Mouse (Mus musculus) gastrocnemius, postnatal 14 days (tissue): Measurements from ENCODE around the gene Atxn1. TPM values are rescaled to one million over a fixed set of nuclear protein-coding genes. Genes with fewer than 3 reads are reported as not detected.

ENCODE experiments used
- DNase-seq: peaks from one replicate; pipeline ENCODE4 v3.0.0; 2021; ENCODE audit warnings: mixed read lengths
- intact Hi-C: fragments of 180-260 bp; cut with DNase I; formaldehyde crosslinking; loops from one replicate; pipeline ENCODE4 v1.15.1; 2025; ENCODE audit warnings: low total_unique reads
- total RNA-seq, 2 experiments: library from RNA; stranded (reverse); gene quantifications; 2 replicates each; pipeline ENCODE4 v1.2.3; 2021

Atxn1 gene
- total RNA-seq, 2 experiments from 2014 or later: 23.5 to 23.8 TPM

GRCm38 (mm10) chr13:45579751-45580150, 385.1 kb downstream of the Atxn1 start:
- DNase-seq: no peak
- intact Hi-C loops: no loop called here

- peak; percentile 37 for DNase-seq
- intact Hi-C loops: no loop called here
Observed at GRCm38 (mm10) chr13:45577784-45578183, 387.0 kb downstream of the Atxn1 start.

DNA sequence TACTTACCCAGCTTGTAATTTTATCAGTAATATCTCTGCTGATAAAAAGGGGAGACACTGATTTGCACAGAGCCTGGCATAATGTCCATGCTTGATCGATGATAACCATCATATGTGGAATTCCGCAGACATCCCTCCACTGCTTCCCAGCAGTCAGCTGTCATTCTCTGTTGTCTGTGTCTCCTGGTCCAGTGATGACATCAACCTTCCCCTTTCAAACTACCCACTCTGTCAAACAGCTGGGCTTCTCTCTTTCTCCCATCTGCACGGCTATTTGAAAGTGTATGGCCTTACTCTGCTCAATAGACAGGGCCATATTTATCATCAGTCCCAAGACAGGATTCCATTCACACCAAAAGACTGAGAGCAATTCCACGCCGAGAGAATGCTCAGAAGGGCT, 387.4 kb downstream of the Atxn1 start:
- intact Hi-C loops: no loop called here
- no peak for DNase-seq

- intact Hi-C loops: no loop called here
- peak; percentile 86 for DNase-seq
Observed at GRCm38 (mm10) chr13:45576185-45576584, 388.6 kb downstream of the Atxn1 start.

DNA sequence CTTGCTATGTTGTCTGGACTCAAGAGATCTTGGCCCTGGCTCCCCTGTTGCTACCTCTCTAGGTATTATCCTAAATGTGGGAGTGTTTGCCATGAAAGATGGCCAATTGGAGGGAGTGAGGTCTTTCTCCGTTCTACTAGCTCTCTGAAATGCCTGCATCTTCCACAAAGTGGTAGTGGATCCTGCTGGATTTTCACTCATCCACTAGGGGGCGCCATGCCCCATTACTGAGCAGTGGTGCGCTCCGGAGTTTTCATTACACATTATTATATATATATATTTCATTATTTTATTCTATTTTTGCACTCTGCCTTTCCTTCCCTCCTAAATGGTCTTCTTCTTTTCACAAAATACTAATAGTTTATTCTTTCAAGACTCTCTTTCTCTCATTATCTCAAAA, 392.0 kb downstream of the Atxn1 start:
- peak; percentile 57 for DNase-seq
- intact Hi-C loops: no loop called here

DNA sequence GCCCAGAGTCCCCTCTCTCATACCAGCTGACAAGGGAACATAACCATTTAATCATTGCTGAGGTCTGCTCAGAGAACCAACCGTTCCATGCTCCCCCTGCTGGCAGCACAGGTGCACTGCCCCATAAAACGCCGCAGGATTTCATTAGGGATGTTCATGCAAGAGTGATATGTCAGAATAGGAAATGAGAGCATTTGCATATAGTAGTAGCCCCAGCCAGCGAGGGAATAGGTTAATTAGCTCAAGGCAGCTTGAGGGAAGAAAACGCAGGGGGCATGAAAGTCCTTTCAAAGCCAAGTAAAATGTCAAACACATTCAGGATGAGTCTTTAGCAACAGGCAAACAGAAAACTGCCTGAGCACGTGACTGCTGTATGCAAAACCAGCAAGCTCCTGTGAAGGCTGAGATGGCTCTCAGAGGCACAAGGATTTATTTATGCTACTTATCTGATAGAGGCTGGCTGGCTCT, 393.0 kb downstream of the Atxn1 start:
- DNase-seq: peak; percentile 68
- intact Hi-C loops: no loop called here

DNA sequence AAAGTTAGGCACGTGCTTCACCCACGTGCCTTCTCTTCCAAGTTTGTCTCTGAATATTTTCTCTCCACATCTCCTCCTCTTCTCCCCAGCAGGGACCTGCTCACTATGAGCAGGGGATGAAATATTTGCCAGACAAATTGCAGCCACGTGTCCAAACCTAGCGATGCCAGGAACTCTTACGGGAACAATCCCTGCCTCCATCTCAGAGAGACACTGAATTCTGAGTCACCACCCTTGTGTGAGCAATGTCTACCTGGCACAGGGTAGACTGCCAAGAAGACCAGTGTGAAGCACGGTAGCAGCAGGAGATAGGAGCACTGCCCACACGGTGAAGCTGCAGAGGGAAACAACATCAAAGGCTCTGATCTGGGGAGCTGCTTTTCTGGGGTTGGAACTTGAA, 394.9 kb downstream of the Atxn1 start:
- intact Hi-C loops: no loop called here
- no peak for DNase-seq

DNA sequence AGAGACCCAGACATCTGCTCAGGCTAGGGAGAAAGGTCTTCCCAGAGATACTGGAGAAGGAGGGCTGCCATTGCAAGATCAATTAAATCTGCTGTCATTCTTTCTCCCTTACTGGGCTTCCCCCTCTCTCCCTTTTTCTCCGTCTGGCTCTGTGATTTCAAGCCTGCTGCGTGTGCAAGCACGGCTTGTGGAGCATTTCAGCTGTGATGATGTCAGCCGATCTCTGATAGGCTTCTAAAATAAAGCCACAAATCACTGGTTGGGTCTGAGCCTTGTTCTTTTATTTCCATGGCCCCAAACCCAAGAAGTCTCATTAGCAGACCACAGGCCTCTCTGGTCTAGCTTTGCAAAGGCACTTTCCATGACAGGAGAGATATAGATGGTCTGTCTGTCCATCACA, 399.9 kb downstream of the Atxn1 start:
- DNase-seq: no peak
- intact Hi-C loops: no loop called here

DNA sequence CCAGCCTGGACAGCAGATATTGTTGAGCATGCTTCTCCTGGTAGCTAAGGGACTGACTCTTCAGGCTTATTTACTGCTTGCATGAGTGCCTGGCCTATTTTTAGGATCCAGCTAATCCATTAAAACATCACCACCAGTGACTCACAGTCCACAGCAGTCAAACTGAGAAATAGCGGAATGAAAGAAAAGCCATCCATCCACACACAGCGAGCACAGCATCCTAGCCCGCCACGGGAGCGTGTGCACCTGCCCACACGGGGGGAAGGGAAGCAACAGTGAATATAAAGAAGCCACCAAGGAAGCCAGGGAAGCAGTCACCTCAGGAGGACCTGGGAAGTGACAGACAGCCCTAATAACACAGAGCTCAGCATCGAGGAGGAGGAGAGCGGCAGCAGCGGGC, 402.8 kb downstream of the Atxn1 start:
- intact Hi-C loops: no loop called here
- DNase-seq: no peak

DNA sequence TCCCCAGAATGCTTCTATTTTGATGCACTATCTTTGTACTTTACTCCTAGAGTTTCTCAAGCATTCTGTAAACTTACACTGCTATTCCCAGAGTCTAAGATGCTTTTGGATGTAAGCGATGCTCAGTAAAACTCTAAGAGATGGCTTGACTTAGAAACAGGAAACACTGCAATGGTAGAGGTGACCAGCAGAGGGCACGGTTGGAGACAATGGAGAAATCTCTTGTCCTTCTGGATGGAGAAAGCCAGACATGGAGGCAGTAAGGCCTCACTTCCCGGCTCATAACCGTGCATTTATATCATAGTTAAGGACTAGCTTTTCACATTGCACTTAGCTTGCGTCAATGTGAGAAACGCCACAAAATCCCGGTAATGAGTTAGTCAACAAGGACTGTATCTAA, 404.3 kb downstream of the Atxn1 start:
- intact Hi-C loops: no loop called here
- no peak for DNase-seq

- intact Hi-C loops: no loop called here
- no peak for DNase-seq
Observed at GRCm38 (mm10) chr13:45559258-45559657, 405.6 kb downstream of the Atxn1 start.

GRCm38 (mm10) chr13:45558367-45558766, 406.4 kb downstream of the Atxn1 start:
- DNase-seq: no peak
- intact Hi-C loops: no loop called here

- no peak for DNase-seq
- intact Hi-C loops: no loop called here
Observed at GRCm38 (mm10) chr13:45553674-45554073, 411.1 kb downstream of the Atxn1 start.

DNA sequence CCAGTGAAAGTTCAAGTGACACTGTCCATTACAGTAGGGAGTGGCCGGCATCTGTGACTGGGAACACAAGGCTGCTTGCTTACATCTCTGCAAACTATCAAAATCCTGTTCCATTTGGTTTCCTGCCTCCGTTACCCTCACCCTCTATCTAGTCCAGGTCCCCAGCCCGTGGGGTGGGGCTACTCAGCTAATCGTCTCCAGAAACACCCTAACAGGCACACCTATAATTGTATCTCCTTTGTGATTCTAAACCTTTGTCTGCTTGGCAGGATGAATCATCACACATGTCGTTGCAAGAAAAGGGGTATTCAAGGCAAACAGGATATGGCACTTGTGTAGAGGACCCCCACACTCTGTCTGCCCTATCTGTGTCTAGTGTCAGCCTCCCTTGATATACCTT, 417.3 kb downstream of the Atxn1 start:
- no peak for DNase-seq
- intact Hi-C loops: no loop called here

DNA sequence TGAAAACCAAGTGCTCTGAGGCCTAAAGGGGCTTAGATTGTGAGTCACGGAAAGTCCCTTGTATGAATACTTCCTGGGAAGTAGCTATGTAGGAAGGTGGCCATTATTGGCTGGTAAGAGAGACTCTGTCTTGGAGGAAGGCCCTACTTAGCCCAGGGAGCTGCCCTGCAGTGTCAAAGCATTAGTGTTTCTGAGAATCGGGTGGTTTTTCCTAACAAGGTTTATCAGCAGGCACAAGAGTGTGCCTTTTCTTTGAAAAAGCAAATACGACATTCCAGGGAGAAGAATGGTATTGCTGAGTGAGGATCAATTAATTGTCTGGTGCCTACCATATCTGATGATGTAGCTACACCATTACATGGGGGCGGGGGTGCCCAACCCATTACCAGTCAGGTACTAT, 417.9 kb downstream of the Atxn1 start:
- DNase-seq: no peak
- intact Hi-C loops: no loop called here

DNA sequence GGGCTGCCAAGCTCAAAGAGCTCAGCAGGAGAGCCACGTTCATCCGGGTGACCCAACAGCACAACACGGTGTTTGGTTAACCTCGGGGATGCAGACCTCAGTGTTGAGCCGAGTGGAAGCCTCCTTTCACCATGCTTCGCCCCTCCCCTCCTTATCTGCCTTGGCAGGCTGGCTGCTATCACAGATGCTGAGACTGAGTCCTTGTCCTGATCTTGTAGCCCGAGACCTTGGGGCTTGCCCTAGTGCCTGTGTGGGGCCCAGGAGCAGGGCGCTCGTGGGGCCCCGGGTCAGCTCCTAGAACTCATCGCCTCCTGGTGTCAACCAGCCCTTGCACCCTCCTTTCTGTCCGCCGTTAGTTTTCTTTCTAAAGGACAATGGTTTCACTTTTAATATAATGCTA, 418.8 kb downstream of the Atxn1 start:
- no peak for DNase-seq
- intact Hi-C loops: no loop called here

GRCm38 (mm10) chr13:45539205-45539568, 425.6 kb downstream of the Atxn1 start:
- intact Hi-C loops: no loop called here
- DNase-seq: peak; percentile 79

- intact Hi-C loops: no loop called here
- DNase-seq: peak; percentile 69
Observed at GRCm38 (mm10) chr13:45538532-45539204, 426.1 kb downstream of the Atxn1 start.

DNA sequence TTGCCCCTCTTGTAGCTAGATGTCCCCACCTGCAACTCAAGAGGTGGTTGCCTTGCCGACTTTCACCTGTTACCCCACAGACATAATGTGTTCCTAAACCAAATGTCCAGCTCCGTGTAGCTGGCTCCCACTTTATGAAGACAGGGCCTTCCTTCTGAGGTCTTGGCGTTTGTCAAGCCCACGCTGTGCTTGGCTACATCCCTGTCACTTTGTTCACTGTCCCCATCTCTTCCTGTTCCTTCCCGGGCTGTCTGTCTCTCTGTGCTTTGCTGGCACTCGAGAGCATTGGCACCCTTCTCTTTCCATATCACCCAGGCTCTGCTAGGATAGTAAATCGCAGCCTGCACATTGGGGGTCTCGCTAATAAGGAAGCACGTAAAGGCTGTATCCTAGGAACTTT, 426.7 kb downstream of the Atxn1 start:
- DNase-seq: no peak
- intact Hi-C loops: no loop called here

DNA sequence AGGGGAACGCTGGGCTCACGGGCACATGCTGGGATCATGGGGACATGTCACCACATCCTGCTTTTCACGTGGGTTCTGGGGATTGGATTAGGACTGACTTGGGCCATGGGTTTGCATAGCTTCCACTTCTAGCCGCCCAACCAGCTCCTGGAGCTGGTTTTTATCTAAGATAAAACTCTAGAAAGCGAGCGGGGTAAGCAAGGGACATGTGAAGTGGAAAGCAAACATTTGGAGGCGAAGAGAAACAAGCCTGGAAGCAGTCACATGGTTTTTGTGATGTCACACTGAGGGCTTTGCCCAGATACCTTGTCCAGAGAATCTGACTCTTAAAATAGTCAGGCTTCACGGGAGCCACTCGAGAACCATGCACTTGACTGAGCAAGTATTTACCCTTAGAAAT, 427.7 kb downstream of the Atxn1 start:
- intact Hi-C loops: no loop called here
- no peak for DNase-seq

DNA sequence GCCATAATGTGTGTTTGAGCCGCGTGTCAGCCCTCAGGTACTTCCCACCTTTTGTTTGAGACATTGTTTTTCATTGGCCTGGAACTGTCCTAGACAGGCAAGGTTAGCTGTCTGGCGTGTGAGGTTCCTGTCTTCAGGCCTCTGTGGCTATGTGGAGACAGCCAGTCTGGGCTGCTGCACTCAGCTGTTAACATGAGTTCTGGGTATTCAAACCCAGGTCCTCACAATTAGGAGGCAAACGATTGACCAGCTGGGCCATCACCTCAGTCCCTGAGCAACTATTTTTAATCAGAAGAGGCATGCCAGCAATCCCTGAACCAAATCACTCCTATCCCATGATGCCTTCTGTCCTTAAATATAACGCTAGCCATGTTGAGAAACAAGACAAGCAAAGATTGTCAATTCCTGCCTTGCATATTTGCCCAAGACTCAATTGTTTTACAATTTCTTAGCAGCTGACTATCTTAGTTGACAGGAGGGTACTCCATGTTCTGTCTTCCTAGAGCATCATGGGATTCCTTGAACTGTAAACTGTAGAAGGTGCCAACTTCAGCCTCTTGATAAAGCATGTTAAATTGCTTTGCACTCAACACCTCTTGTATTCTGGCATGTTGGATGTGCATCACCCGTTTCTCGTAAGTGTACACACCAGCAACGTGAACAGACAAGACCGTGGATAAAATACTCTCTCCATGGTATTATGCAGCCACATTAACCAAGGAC, 428.9 kb downstream of the Atxn1 start:
- no peak for DNase-seq
- intact Hi-C loops: no loop called here
